Mouse (Mus musculus) small intestine, adult 2 months (tissue): ENCODE measurements around the gene Spred2. TPM values are rescaled to one million over a fixed set of nuclear protein-coding genes. Genes with fewer than 3 reads are reported as not detected.

Experiments
- H3K27ac ChIP-seq: fragments of 200-500 bp; 2 replicates; pipeline ENCODE4 v1.5.1; 2012; ENCODE audit warnings: low read depth, low read length, control low read depth, inconsistent platforms; ENCODE audit not compliant: insufficient read depth
- H3K27me3 ChIP-seq: fragments of 200-500 bp; 2 replicates; pipeline ENCODE4 v1.6.1; 2012; ENCODE audit warnings: mild to moderate bottlenecking, moderate library complexity, low read length, inconsistent platforms; ENCODE audit not compliant: control insufficient read depth, insufficient read depth
- H3K36me3 ChIP-seq: fragments of 200-500 bp; 2 replicates; pipeline ENCODE4 v1.6.1; 2012; ENCODE audit warnings: mild to moderate bottlenecking, low read length, control low read depth, inconsistent platforms; ENCODE audit not compliant: control insufficient read depth, insufficient read depth
- H3K4me1 ChIP-seq: fragments of 200-500 bp; 2 replicates; pipeline ENCODE4 v1.6.1; 2012; ENCODE audit warnings: low read length, inconsistent platforms, mixed read lengths; ENCODE audit not compliant: control insufficient read depth, insufficient read depth, insufficient read length
- H3K4me3 ChIP-seq: fragments of 200-500 bp; 2 replicates; pipeline ENCODE4 v1.5.1; 2012; ENCODE audit warnings: low read depth, mild to moderate bottlenecking, control low read depth, inconsistent platforms, low read length, moderate library complexity
- CTCF ChIP-seq: fragments of 200-500 bp; IDR thresholded peaks from 2 replicates; pipeline ENCODE4 v1.5.1; 2012; ENCODE audit warnings: low read depth, mild to moderate bottlenecking, control low read depth, inconsistent platforms, low read length, moderate library complexity, mixed read lengths; ENCODE audit not compliant: insufficient replicate concordance, insufficient read length; ENCODE audit errors: extremely low read depth
- POLR2A ChIP-seq: fragments of 200-500 bp; IDR thresholded peaks from 2 replicates; pipeline ENCODE4 v1.6.1; 2012; ENCODE audit warnings: low read depth, mild to moderate bottlenecking, control low read depth, inconsistent platforms, low read length, moderate library complexity
- WGBS: fragments of 180-500 bp; shearing (Covaris S2); methylation state at CpG from one replicate; pipeline ENCODE4 v1.1.7; 2018; 5-methylcytosine and 5-hydroxymethylcytosine counted together
- polyA plus RNA-seq: library from polyadenylated mRNA; depleted of rRNA; stranded (reverse); fragments of >200 nt; gene quantifications from 2 replicates; pipeline ENCODE4 v1.2.3, GENCODE M21; 2012

Gene Spred2
- polyA plus RNA-seq, 1 experiment, result 21.2 TPM

- no peaks in the 10 kb centered on the region for H3K27me3 ChIP-seq
- WGBS, result 69% methylated on average over 3 of the region's 3 CpGs
- no peak overlapping the region for H3K4me3 ChIP-seq
- H3K27ac ChIP-seq, result no peak overlapping the region
- H3K4me1 ChIP-seq, result no peaks in the 10 kb centered on the region
- H3K36me3 ChIP-seq, result no peaks in the 10 kb centered on the region
- TF ChIP-seq CTCF, result no peak
- TF ChIP-seq POLR2A, result no peak
These were observed 30.9 kb upstream of the Spred2 start for GRCm38 (mm10) chr11:19893233-19893632.

- H3K27me3 ChIP-seq, result no peaks in the 10 kb centered on the region
- 80% methylated on average over 5 of the region's 5 CpGs for WGBS
- no peak overlapping the region for H3K27ac ChIP-seq
- H3K4me3 ChIP-seq, result no peak overlapping the region
- no peaks in the 10 kb centered on the region for H3K36me3 ChIP-seq
- TF ChIP-seq POLR2A (no peak), CTCF (no peak)
- H3K4me1 ChIP-seq, result no peaks in the 10 kb centered on the region
These were observed 24.6 kb upstream of the Spred2 start for GRCm38 (mm10) chr11:19899621-19900020.

- Histone ChIP-seq H3K4me3 (no peak overlapping the region), H3K27ac (no peak overlapping the region), H3K36me3 (no peaks in the 10 kb centered on the region), H3K27me3 (no peaks in the 10 kb centered on the region), H3K4me1 (no peaks in the 10 kb centered on the region)
- WGBS, result 91% methylated on average over 4 of the region's 4 CpGs
- no peak for TF ChIP-seq CTCF
- TF ChIP-seq POLR2A, result no peak
These were observed 23.5 kb upstream of the Spred2 start for GRCm38 (mm10) chr11:19900712-19901111.

GRCm38 (mm10) chr11:19911216-19911615 lies 13.0 kb upstream of the Spred2 start:
- TF ChIP-seq CTCF (no peak), POLR2A (no peak)
- no peak overlapping the region for H3K4me3 ChIP-seq
- no peak overlapping the region for H3K27ac ChIP-seq
- 97% methylated on average over 3 of the region's 3 CpGs for WGBS
- no peaks in the 10 kb centered on the region for H3K4me1 ChIP-seq
- H3K27me3 ChIP-seq, result no peaks in the 10 kb centered on the region
- no peaks in the 10 kb centered on the region for H3K36me3 ChIP-seq

GRCm38 (mm10) chr11:19912179-19912578 lies 12.0 kb upstream of the Spred2 start:
- Histone ChIP-seq H3K4me1 (no peaks in the 10 kb centered on the region), H3K27ac (no peak overlapping the region), H3K4me3 (no peak overlapping the region), H3K36me3 (no peaks in the 10 kb centered on the region), H3K27me3 (no peaks in the 10 kb centered on the region)
- WGBS, result 14% methylated on average over 6 of the region's 6 CpGs
- TF ChIP-seq CTCF (no peak), POLR2A (no peak)

GRCm38 (mm10) chr11:19912661-19913060 lies 11.5 kb upstream of the Spred2 start:
- H3K27me3 ChIP-seq, result no peaks in the 10 kb centered on the region
- H3K4me1 ChIP-seq, result no peaks in the 10 kb centered on the region
- WGBS, result 92% methylated on average over 5 of the region's 5 CpGs
- TF ChIP-seq CTCF (peak; percentile 48; the same call in 1 of the 2 replicates), POLR2A (no peak)
- no peak overlapping the region for H3K4me3 ChIP-seq
- H3K36me3 ChIP-seq, result no peaks in the 10 kb centered on the region
- no peak overlapping the region for H3K27ac ChIP-seq

GRCm38 (mm10) chr11:19913761-19914160 lies 10.4 kb upstream of the Spred2 start:
- Histone ChIP-seq H3K27me3 (no peaks in the 10 kb centered on the region), H3K27ac (no peak overlapping the region), H3K4me1 (no peaks in the 10 kb centered on the region), H3K36me3 (no peaks in the 10 kb centered on the region), H3K4me3 (no peak overlapping the region)
- WGBS, result 80% methylated on average over 4 of the region's 4 CpGs
- TF ChIP-seq CTCF, result no peak
- TF ChIP-seq POLR2A, result no peak
